Mouse (Mus musculus): Measurements from ENCODE around the gene Foxo3.

GRCm38 (mm10) chr10:42207612-42208011 is 68.9 kb downstream of the Foxo3 start:
- no peak for TF ChIP-seq CTCF (IDR thresholded peaks at IDR 0.05; ENCODE audit: extremely low read depth, insufficient read depth, low read length)
- TF ChIP-seq POLR2A (IDR thresholded peaks at IDR 0.05; ENCODE audit: extremely low read depth, insufficient read depth, low read length): no peak

All from cortical plate, adult 2 months (tissue).